Mouse (Mus musculus) forebrain, postnatal 0 days (tissue): Measurements from ENCODE around the gene Fermt2. TPM values are rescaled to one million over a fixed set of nuclear protein-coding genes. Genes with fewer than 3 reads are reported as not detected.

Experiments
- ATAC-seq: fragments of 200-750 bp; cut with Nextera tagmentation; 2 replicates; pipeline ENCODE4 v1.8.0; 2017; ENCODE audit warnings: mild to moderate bottlenecking, moderate library complexity
- DNase-seq: peaks from one replicate; pipeline ENCODE4 v3.0.0-alpha.2; 2015
- H3K27ac ChIP-seq: fragments of 300-500 bp; sonication (generic); 2 replicates; pipeline ENCODE4 v1.5.1; 2014; ENCODE audit warnings: low read depth, mild to moderate bottlenecking, antibody characterized with exemption, low read length, moderate library complexity, mixed read lengths
- H3K27me3 ChIP-seq: fragments of 300-500 bp; sonication (generic); 2 replicates; pipeline ENCODE4 v1.6.1; 2014; ENCODE audit warnings: mild to moderate bottlenecking, low read length, mixed read lengths; ENCODE audit not compliant: insufficient read depth
- H3K36me3 ChIP-seq: fragments of 300-500 bp; sonication (generic); 2 replicates; pipeline ENCODE4 v1.6.1; 2014; ENCODE audit warnings: mild to moderate bottlenecking, moderate library complexity; ENCODE audit not compliant: insufficient read depth
- H3K4me1 ChIP-seq: fragments of 300-500 bp; sonication (generic); 2 replicates; pipeline ENCODE4 v1.6.1; 2014; ENCODE audit warnings: antibody characterized with exemption; ENCODE audit not compliant: insufficient read depth
- H3K4me2 ChIP-seq: fragments of 300-500 bp; sonication (generic); 2 replicates; pipeline ENCODE4 v1.6.1; 2014; ENCODE audit warnings: low read depth, mild to moderate bottlenecking, moderate library complexity
- H3K4me3 ChIP-seq: fragments of 300-500 bp; sonication (generic); 2 replicates; pipeline ENCODE4 v1.5.1; 2014; ENCODE audit warnings: low read depth, low read length, mixed read lengths
- H3K9ac ChIP-seq: fragments of 300-500 bp; sonication (generic); 2 replicates; pipeline ENCODE4 v1.6.1; 2014; ENCODE audit warnings: mild to moderate bottlenecking
- H3K9me3 ChIP-seq: fragments of 300-500 bp; sonication (generic); 2 replicates; pipeline ENCODE4 v1.6.1; 2016; ENCODE audit warnings: low read length
- CTCF ChIP-seq: sonication (generic); IDR thresholded peaks from 2 replicates; pipeline ENCODE4 v1.5.1; 2016; ENCODE audit warnings: antibody characterized with exemption, control low read depth, low read depth
- WGBS: fragments of 180-500 bp; shearing (Covaris S2); extraction: QIAGEN DNeasy Blood & Tissue Kit; methylation state at CpG from one replicate; pipeline ENCODE4 v1.1.7; 2014; 5-methylcytosine and 5-hydroxymethylcytosine counted together
- polyA plus RNA-seq: library from polyadenylated mRNA; unstranded; fragments of >200 nt; fragmentation: Nextera tagmentation; extraction: Ambion mirVana; gene quantifications from 2 replicates; pipeline ENCODE4 v1.2.1, GENCODE M21; 2015
- total RNA-seq: library from RNA; depleted of rRNA; stranded (reverse); fragments of >200 nt; gene quantifications from 2 replicates; pipeline ENCODE4 v1.2.3, GENCODE M21; 2014

The Fermt2 gene
- total and polyA plus RNA-seq, 2 experiments from 2014 or later = 29.5 to 61.5 TPM

DNA sequence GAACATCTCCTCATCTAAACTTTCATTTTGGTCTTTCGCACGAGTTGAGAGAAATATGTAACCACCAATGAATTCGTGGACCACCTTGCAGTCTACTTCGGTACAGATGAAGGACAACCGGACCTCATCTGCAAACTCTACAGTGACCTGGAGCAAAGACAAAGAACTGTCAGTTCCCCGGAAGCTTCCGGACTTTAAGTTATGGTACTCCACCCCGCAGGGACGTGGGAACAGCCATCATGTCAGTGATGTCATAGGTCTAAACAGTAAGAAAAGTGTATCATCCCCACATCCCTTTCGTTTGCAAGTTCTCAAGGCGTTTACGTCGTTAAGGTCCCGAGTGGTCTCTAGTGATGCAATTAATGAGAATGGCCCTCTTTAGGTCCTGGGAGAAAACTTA lies 70.0 kb downstream of the Fermt2 start:
- ATAC-seq (no peak), DNase-seq (no peak)
- H3K36me3 ChIP-seq = peaks cover 36% of the 10 kb centered on the region
- 90% methylated on average over 14 of the region's 14 CpGs for WGBS
- no peak overlapping the region for H3K27ac ChIP-seq
- no peak overlapping the region for H3K9ac ChIP-seq
- H3K4me2 ChIP-seq = no peak overlapping the region
- no peaks in the 10 kb centered on the region for H3K27me3 ChIP-seq
- no peak for TF ChIP-seq CTCF
- peaks cover 3% of the 10 kb centered on the region; the same call in 1 of the 2 replicates for H3K4me1 ChIP-seq
- H3K9me3 ChIP-seq = no peaks in the 10 kb centered on the region
- H3K4me3 ChIP-seq = no peak overlapping the region

DNA sequence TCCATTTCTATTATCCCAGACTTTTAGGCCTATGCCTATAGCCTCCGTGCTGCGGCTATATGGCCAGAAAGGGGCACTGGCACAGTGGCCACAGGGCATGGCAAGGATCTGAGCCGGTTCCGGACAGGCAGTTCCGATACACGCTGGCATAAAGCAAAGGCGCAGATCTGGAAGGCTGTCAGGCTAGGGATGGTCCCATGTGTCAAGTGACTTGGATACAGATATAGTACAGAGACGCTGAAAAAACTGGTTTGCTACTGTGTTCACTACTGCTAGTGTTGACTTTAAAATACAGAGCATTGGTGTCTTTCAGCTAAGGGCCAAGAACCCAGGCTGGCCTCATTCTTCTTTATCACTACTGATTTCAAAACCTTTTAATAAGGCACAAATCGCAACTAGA lies 72.9 kb downstream of the Fermt2 start:
- Histone ChIP-seq H3K27me3 (no peaks in the 10 kb centered on the region), H3K4me2 (no peak overlapping the region), H3K9me3 (no peaks in the 10 kb centered on the region), H3K9ac (no peak overlapping the region), H3K36me3 (peaks cover 29% of the 10 kb centered on the region), H3K4me1 (peaks cover 7% of the 10 kb centered on the region; the same call in 1 of the 2 replicates), H3K4me3 (no peak overlapping the region), H3K27ac (no peak overlapping the region)
- DNase-seq (no peak), ATAC-seq (no peak)
- WGBS = 79% methylated on average over 9 of the region's 9 CpGs
- TF ChIP-seq CTCF = no peak

DNA sequence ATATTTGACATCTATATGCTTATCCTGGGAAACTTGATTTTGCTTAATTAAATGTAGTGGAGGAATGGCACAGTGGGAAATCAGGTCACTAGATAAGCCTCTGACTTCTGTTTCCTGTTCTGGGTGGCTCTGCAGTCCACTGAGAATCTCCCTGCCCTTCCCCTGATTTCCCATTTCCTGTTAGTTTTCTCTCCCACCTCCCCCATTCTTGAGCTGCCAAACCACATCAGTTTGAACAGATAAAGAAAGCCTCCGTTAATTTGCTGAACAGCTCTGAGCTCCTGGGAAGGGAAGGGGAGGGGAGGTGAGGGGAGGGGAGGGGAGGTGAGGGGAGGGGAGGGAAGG lies 73.4 kb downstream of the Fermt2 start:
- Histone ChIP-seq H3K36me3 (peaks cover 24% of the 10 kb centered on the region), H3K27ac (no peak overlapping the region), H3K4me2 (no peak overlapping the region), H3K4me1 (peaks cover 7% of the 10 kb centered on the region; the same call in 1 of the 2 replicates), H3K27me3 (no peaks in the 10 kb centered on the region), H3K4me3 (no peak overlapping the region), H3K9ac (no peak overlapping the region), H3K9me3 (no peaks in the 10 kb centered on the region)
- peak; percentile 23; the same call in 1 of the 2 replicates for ATAC-seq
- no peak for DNase-seq
- no peak for TF ChIP-seq CTCF
- 0% methylated on average over 1 of the region's 1 CpGs for WGBS

DNA sequence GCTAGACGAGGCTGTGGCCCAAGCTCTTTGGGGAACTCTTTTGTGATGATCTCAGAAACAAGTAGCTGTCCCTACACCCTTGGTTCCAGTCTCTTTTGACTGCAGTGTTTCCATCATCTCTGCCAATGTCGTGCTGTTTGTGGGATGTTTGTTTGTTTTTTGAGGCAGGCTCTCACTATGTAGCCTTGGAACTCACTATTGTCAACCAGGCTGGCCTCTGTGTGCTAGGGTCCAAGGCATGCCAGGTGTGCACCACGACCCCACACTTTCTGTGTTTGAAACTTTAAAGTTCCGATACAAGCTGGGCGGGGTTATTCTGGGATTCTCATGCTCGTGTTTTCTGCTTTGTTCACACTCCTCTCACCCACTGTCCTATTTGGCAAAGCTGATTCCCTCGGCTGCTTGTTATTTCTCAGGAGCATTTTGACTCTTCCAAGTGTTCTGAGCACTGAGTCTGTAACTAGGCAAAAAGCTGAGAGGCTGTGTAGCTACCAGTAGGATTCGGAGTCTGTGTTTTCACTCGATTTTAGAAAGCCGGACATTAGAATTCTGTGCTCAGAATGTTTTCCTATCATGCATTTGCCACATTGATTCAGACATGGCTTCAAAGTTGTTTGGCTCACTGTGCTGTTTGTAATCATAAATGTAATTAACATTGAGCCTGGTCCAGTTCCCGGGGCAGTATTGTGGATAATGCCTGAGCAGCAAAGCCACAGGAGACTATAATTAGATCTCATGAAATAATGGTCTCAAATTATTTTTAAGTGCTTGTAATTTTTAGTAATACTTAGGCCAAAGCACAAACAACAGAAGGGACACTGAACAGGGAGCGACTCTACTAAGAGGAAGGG lies 74.0 kb downstream of the Fermt2 start:
- Histone ChIP-seq H3K9ac (no peak overlapping the region), H3K4me1 (peaks cover 7% of the 10 kb centered on the region; the same call in 1 of the 2 replicates), H3K27me3 (no peaks in the 10 kb centered on the region), H3K4me2 (no peak overlapping the region), H3K27ac (0 out of 2 replicates have a peak overlapping the region, but pooled peaks have one; percentile 1), H3K9me3 (no peaks in the 10 kb centered on the region), H3K36me3 (peaks cover 19% of the 10 kb centered on the region), H3K4me3 (no peak overlapping the region)
- 43% methylated on average over 12 of the region's 12 CpGs for WGBS
- DNase-seq (no peak), ATAC-seq (peak; percentile 44; the same call in 1 of the 2 replicates)
- no peak for TF ChIP-seq CTCF

DNA sequence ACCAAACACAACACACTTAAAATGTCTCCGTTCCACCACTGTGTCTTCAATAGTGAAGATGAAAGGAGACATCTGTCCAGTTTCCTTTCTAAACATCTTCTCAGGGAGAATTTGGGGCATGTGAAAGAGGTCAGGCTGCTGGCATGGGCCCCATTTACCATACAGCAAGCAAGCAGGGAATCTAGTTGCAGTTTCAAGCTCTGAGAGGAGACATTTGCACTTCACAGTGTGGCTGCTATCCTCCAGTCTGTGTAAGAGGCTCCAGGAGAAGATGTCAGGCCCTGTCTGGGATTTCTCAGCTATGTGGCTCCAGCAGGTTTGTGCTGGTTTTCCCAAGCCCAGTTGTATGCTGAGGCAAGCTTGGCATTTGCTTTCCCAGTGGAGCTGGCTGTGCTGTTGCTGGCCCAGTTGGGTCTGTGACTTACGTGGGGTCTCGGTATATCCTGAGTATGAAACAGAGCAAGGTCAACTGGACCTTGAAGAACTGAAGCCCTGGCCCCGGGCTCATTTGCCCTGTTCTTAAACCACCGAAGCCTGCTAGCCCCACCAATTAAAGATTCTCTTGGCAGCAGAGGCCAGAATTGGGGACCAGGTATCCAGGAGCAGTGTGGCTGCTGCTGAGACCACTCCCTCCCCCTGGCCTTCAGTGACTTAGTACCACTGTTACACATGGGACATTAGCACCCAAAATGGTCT lies 76.2 kb downstream of the Fermt2 start:
- TF ChIP-seq CTCF = no peak
- Histone ChIP-seq H3K4me2 (no peak overlapping the region), H3K27ac (no peak overlapping the region), H3K9ac (no peak overlapping the region), H3K4me3 (no peak overlapping the region), H3K9me3 (no peaks in the 10 kb centered on the region), H3K36me3 (peaks cover 3% of the 10 kb centered on the region; the same call in 1 of the 2 replicates), H3K4me1 (peaks cover 7% of the 10 kb centered on the region; the same call in 1 of the 2 replicates), H3K27me3 (no peaks in the 10 kb centered on the region)
- 67% methylated on average over 5 of the region's 5 CpGs for WGBS
- DNase-seq = no peak
- ATAC-seq = no peak

DNA sequence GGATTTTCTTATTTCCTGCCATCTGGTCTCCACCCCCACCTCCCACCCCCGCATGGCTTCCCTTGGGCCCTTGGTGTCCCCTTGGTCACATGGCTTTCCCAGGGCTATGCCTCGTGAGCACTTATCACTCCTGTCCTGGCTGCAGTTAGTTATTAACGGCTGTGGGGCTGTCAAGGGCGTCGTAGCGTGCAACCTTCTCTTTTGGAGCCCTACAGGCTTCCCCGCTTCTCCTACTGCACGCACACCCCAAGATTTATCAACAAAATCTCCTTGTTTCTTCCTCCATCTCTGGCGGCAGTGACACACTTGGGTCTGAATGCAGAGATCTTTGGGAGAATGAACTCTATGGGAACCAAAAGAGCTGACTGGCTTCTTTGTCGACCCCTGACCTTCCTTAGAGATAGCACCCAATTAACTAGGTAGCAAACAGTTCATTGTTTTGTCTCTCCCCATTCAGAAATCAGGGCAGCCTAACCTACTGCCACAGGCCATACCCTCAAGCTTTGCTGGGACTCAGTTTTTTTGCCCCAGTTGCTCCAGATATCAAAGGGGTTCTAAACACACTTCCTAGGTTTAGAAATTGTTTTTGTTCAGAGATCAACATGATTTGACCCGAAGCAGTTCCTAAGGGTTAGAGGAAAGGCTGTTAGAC lies 76.9 kb downstream of the Fermt2 start:
- peak overlapping the region; percentile 21; the same call in 1 of the 2 replicates for H3K27ac ChIP-seq

More for the DNA sequence above, 76.9 kb downstream of the Fermt2 start:
- no peak for TF ChIP-seq CTCF
- Histone ChIP-seq H3K27me3 (no peaks in the 10 kb centered on the region), H3K36me3 (peaks cover 3% of the 10 kb centered on the region; the same call in 1 of the 2 replicates), H3K4me3 (no peak overlapping the region), H3K9ac (no peak overlapping the region), H3K9me3 (no peaks in the 10 kb centered on the region), H3K4me2 (no peak overlapping the region), H3K4me1 (peaks cover 7% of the 10 kb centered on the region; the same call in 1 of the 2 replicates)
- WGBS = 29% methylated on average over 11 of the region's 11 CpGs
- no peak for DNase-seq
- no peak for ATAC-seq
